Mouse (Mus musculus) small intestine, adult 2 months (tissue): ENCODE results near the gene Cd101.

Source experiments
- CTCF ChIP-seq: fragments of 200-500 bp; IDR thresholded peaks from 2 replicates; pipeline ENCODE4 v1.5.1; 2012; ENCODE audit warnings: low read depth, mild to moderate bottlenecking, control low read depth, inconsistent platforms, low read length, moderate library complexity, mixed read lengths; ENCODE audit not compliant: insufficient replicate concordance, insufficient read length; ENCODE audit errors: extremely low read depth
- POLR2A ChIP-seq: fragments of 200-500 bp; IDR thresholded peaks from 2 replicates; pipeline ENCODE4 v1.6.1; 2012; ENCODE audit warnings: low read depth, mild to moderate bottlenecking, control low read depth, inconsistent platforms, low read length, moderate library complexity

DNA sequence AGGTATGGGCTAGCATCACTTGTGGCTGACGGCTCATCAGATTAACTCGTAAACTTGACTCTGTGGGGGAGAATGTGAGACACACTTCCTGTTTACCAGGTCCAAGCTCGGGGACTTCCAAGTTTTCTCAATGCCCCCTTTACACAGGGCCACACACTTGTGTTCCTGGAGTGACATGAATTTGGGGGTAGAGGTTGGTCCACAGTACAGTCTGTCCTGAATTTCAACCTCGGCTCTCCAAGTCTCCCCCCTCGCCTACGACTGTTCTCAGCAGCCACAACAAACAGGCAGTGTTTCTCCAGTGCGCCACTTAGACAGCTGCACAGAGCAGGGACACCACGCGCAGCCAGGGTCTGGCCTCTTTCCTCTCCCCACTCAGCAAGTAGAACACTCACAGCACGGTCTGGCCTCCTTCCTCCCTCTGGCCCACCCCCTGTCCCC, 17.2 kb downstream of the Cd101 start:
- no peak for TF ChIP-seq POLR2A
- TF ChIP-seq CTCF: no peak
